Mouse (Mus musculus) midbrain, embryonic 16.5 days (tissue): ENCODE results near the gene Olfr523. TPM values are rescaled to one million over a fixed set of nuclear protein-coding genes. Genes with fewer than 3 reads are reported as not detected.

ENCODE experiments used
- ATAC-seq: fragments of 200-750 bp; cut with Nextera tagmentation; 2 replicates; pipeline ENCODE4 v1.8.0; 2017; ENCODE audit warnings: moderate TSS enrichment
- H3K27ac ChIP-seq: fragments of 300-500 bp; sonication (generic); 2 replicates; pipeline ENCODE4 v1.5.1; 2014; ENCODE audit warnings: mild to moderate bottlenecking, low read length, mixed read lengths
- H3K27me3 ChIP-seq: fragments of 300-500 bp; sonication (generic); 2 replicates; pipeline ENCODE4 v1.6.1; 2014; ENCODE audit warnings: low read depth, low read length, mixed read lengths; ENCODE audit not compliant: control insufficient read depth, insufficient read depth
- H3K36me3 ChIP-seq: fragments of 300-500 bp; sonication (generic); 2 replicates; pipeline ENCODE4 v1.6.1; 2014; ENCODE audit warnings: mild to moderate bottlenecking, low read length, moderate library complexity, mixed read lengths; ENCODE audit not compliant: control insufficient read depth, insufficient read depth
- H3K4me1 ChIP-seq: fragments of 300-500 bp; sonication (generic); 2 replicates; pipeline ENCODE4 v1.6.1; 2014; ENCODE audit warnings: mild to moderate bottlenecking, low read length, mixed read lengths; ENCODE audit not compliant: control insufficient read depth, insufficient read depth
- H3K4me2 ChIP-seq: fragments of 300-500 bp; sonication (generic); 2 replicates; pipeline ENCODE4 v1.6.1; 2014; ENCODE audit warnings: mild to moderate bottlenecking, low read length, mixed read lengths
- H3K4me3 ChIP-seq: fragments of 300-500 bp; sonication (generic); 2 replicates; pipeline ENCODE4 v1.5.1; 2014; ENCODE audit warnings: low read depth, mild to moderate bottlenecking, low read length, moderate library complexity, mixed read lengths
- H3K9ac ChIP-seq: fragments of 300-500 bp; sonication (generic); 2 replicates; pipeline ENCODE4 v1.6.1; 2014; ENCODE audit warnings: low read depth, low read length, mixed read lengths
- H3K9me3 ChIP-seq: fragments of 300-500 bp; sonication (generic); replicated peaks from 2 replicates; pipeline ENCODE4 v1.6.1; 2014; ENCODE audit warnings: mild to moderate bottlenecking, low read length, mixed read lengths; ENCODE audit not compliant: control insufficient read depth, poor library complexity, severe bottlenecking
- WGBS: fragments of 180-500 bp; shearing (Covaris S2); extraction: QIAGEN DNeasy Blood & Tissue Kit; methylation state at CpG from one replicate; pipeline ENCODE4 v1.1.7; 2014; 5-methylcytosine and 5-hydroxymethylcytosine counted together
- polyA plus RNA-seq: library from polyadenylated mRNA; unstranded; fragments of >200 nt; fragmentation: Nextera tagmentation; extraction: Ambion mirVana; gene quantifications from 2 replicates; pipeline ENCODE4 v1.2.1, GENCODE M21; 2015

Olfr523 gene
- polyA plus RNA-seq, 1 experiment from 2014 or later, result not detected

DNA sequence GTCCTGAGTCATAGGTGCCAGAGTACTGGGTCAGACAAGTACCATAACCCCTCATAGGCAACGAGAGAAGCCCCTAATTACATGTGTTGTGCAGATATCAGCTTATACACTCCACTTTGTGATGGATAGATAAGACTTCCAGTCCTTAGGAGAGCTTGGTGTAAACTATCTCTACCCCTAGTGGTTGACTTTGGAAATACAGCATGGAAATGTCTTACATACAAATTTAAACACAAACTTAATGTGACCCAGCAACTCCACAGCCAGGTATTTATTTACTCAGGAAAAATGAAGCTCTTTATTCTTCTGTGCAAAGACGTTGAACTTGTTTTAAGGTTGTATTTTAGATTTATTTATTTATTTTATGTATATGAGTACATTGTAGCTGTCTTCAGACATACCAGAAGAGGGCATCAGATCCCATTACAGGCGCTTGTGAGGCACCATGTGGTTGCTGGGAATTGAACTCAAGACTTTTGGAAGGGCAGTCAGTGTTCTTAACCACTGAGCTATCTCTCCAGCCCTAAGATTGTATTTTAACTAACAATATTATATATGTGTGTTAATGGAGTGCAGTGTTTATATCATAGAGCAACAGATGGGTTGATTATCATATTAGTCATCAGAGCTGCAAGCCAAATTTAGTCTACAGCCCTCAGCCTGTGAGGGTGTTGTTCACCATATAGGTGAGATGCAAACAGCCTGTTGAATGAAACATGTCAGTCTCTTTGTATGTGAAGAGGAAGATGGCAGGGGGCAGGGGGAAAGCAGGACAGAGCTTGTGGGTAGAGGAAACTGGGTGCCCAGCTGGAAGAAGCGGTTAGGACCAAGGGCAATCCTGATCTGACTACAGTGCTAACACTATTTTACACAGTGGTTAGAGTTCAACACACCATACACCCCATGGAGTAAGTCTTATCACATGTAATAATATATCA lies 15.6 kb downstream of the Olfr523 start:
- Histone ChIP-seq H3K36me3 (no peaks in the 10 kb centered on the region), H3K4me1 (no peaks in the 10 kb centered on the region), H3K27ac (no peak overlapping the region), H3K4me2 (no peak overlapping the region), H3K9me3 (no peaks in the 10 kb centered on the region), H3K4me3 (no peak overlapping the region), H3K27me3 (no peaks in the 10 kb centered on the region), H3K9ac (no peak overlapping the region)
- no peak for ATAC-seq
- 61% methylated on average over 4 of the region's 4 CpGs for WGBS

DNA sequence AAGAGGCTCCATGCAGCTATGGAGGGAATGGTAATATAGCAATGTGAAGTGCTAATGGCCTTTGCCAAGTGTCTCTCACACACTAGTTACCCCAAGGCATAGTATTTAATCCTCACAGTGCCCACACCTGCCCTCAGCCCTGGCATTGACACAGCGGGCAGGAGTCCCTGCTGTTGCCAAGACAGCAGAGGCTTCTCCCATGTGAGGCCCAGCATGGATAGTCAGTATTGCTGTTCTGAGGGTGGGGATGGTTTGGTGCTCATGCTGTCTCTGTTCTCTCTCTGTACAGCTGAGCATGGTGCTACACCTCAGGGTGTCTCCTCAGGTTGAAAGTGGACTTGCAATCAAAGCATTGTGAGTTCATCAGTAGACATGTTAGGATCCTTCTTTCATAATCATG lies 17.4 kb downstream of the Olfr523 start:
- H3K27me3 ChIP-seq, result no peaks in the 10 kb centered on the region
- no peaks in the 10 kb centered on the region for H3K4me1 ChIP-seq
- H3K27ac ChIP-seq, result no peak overlapping the region
- WGBS, result 100% methylated on average over 1 of the region's 1 CpGs
- no peaks in the 10 kb centered on the region for H3K9me3 ChIP-seq
- H3K9ac ChIP-seq, result no peak overlapping the region
- H3K4me3 ChIP-seq, result no peak overlapping the region
- ATAC-seq, result no peak
- H3K4me2 ChIP-seq, result no peak overlapping the region
- no peaks in the 10 kb centered on the region for H3K36me3 ChIP-seq

DNA sequence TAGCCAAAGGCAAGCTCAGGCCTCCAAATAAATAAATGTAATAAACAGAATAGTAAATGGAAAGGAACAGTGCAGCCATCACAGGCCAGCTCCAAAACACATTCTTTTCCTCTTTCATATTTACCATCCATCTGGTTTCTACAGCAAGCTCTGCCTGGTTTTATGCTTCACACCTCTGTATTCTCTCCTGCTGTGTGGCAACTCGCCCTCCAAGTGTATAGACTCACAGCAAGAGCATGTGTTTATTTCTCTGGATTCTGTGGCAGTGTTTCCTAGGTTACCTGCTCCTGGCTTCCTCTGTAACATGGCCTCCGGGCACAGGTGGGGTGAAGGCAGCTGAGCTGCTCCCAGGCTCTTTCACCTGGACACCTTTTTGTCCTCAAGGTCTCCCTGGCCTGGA lies 19.4 kb downstream of the Olfr523 start:
- Histone ChIP-seq H3K4me2 (no peak overlapping the region), H3K4me1 (no peaks in the 10 kb centered on the region), H3K27ac (no peak overlapping the region), H3K9me3 (no peaks in the 10 kb centered on the region), H3K27me3 (no peaks in the 10 kb centered on the region), H3K9ac (no peak overlapping the region), H3K36me3 (no peaks in the 10 kb centered on the region), H3K4me3 (no peak overlapping the region)
- WGBS, result 57% methylated on average over 2 of the region's 2 CpGs
- ATAC-seq, result no peak

DNA sequence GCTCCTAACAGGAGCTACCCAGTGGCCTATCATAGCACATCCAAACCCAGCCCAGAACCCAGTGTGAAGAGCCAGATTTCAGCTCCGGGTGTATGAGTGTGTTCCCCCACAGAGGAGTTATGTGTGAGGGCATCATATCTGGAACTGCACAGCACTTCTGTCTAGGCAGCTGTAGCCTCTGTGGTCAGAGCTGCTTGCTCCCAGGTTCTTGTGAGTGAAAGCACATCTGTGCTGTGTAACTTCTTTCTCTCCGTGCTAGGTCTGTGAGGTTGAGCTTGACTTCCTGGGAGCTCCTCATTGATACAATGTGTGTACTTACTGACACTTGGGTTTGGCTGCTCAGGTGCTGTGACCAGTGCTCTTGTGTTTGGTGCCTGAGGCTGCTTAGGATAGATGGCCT lies 19.8 kb downstream of the Olfr523 start:
- Histone ChIP-seq H3K4me1 (no peaks in the 10 kb centered on the region), H3K9ac (no peak overlapping the region), H3K27ac (no peak overlapping the region), H3K36me3 (no peaks in the 10 kb centered on the region), H3K27me3 (no peaks in the 10 kb centered on the region), H3K9me3 (no peaks in the 10 kb centered on the region), H3K4me3 (no peak overlapping the region), H3K4me2 (no peak overlapping the region)
- ATAC-seq, result no peak
- WGBS, result 80% methylated on average over 2 of the region's 2 CpGs

DNA sequence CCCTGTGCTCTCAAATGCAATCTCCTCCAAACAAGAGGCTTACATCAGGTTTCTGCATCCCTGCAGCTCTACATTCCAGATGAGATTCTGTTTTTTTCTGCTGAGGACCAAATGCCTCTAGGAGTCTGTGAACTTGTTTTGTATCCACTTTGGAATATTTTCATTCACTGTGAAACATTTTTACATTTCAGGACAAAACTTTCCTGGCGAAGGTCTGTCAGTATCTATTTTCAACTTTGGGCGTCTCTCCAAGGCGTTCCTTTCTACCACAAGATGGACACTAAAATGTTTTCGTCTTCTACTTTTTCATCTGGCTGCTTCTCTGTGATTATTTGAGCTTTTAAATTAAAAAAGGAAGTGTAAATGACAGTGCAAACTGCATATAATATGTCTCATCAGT lies 21.0 kb downstream of the Olfr523 start:
- WGBS, result 89% methylated on average over 4 of the region's 4 CpGs
- Histone ChIP-seq H3K4me2 (no peak overlapping the region), H3K4me3 (no peak overlapping the region), H3K9me3 (no peaks in the 10 kb centered on the region), H3K4me1 (no peaks in the 10 kb centered on the region), H3K27ac (no peak overlapping the region), H3K9ac (no peak overlapping the region), H3K27me3 (no peaks in the 10 kb centered on the region), H3K36me3 (no peaks in the 10 kb centered on the region)
- ATAC-seq, result no peak

DNA sequence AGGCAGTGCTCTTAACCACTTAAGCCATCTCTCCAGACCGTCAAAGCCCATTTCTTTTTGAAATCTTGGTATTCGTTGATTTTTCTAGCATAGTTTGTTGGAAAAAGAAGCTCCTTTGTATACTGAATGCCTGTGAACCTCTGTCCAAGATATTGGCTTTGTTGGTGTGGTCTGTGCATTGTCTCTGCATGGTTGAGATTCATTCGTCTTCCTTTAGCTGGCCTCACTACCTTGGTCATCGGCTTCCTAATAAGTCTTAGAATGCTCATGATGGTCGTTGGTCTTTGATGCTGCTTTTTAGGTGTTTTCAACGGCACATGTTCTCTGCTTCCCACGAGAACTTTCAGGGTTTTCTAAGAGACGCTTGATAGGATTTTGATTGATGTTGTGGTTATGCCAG lies 23.0 kb downstream of the Olfr523 start:
- Histone ChIP-seq H3K36me3 (no peaks in the 10 kb centered on the region), H3K4me1 (no peaks in the 10 kb centered on the region), H3K27me3 (no peaks in the 10 kb centered on the region), H3K4me3 (no peak overlapping the region), H3K9ac (no peak overlapping the region), H3K27ac (no peak overlapping the region), H3K4me2 (no peak overlapping the region), H3K9me3 (no peaks in the 10 kb centered on the region)
- 83% methylated on average over 8 of the region's 8 CpGs for WGBS
- no peak for ATAC-seq

DNA sequence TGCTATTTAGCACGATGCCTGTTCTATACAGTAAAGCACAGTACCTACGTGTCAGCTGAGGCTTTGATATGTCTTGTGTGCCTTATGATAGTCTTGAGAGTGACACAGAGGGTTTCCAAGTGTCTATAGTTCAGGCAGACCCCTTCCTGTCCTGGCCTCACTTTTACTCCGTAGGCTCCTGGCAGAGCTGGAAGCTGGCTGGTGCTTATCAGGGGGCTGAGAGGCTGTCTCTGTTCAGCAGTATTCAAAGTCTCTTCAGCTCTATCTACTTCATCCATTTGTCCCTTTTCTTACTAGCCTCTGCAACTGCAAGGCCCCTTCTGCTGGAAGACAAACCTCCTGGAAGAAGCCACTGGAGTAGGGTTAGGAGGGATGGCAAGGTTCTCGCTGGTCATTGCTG lies 28.1 kb downstream of the Olfr523 start:
- Histone ChIP-seq H3K4me2 (no peak overlapping the region), H3K9me3 (no peaks in the 10 kb centered on the region), H3K4me3 (no peak overlapping the region), H3K9ac (no peak overlapping the region), H3K27ac (no peak overlapping the region), H3K27me3 (no peaks in the 10 kb centered on the region), H3K36me3 (no peaks in the 10 kb centered on the region), H3K4me1 (no peaks in the 10 kb centered on the region)
- no peak for ATAC-seq
- WGBS, result 90% methylated on average over 4 of the region's 4 CpGs

DNA sequence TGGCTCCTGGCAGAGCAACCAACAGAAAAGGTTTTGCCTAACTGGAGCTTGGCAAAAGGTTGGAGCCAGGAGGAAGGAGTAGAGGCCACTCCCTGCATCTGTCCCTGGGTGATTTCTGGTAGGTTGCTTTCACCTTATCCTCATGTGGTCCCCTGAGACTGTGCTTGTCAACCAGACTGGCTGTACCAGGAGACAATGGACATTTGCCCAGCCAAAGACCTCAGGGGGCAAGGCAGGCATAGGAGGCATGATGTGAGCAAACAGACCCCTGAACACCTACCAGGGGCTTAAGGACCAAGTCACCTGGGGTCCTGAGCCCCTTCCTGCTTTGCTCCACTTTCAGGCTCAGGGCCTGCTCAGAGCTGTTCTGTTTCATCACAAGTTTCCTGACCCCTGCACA lies 32.8 kb downstream of the Olfr523 start, which contains the start of gene Olfr524:
TSS of gene Olfr524 (minus strand) at position 101 of the 400 bp plus-strand sequence.
- no peaks in the 10 kb centered on the region for H3K4me1 ChIP-seq
- no peaks in the 10 kb centered on the region for H3K36me3 ChIP-seq
- no peak for ATAC-seq
- H3K9me3 ChIP-seq, result no peaks in the 10 kb centered on the region
- no peak within 1 kb of the TSS for H3K9ac ChIP-seq
- H3K4me2 ChIP-seq, result no peak within 1 kb of the TSS
- no peak within 1 kb of the TSS for H3K27ac ChIP-seq
- H3K27me3 ChIP-seq, result no peaks in the 10 kb centered on the region
- no peak within 1 kb of the TSS for H3K4me3 ChIP-seq

DNA sequence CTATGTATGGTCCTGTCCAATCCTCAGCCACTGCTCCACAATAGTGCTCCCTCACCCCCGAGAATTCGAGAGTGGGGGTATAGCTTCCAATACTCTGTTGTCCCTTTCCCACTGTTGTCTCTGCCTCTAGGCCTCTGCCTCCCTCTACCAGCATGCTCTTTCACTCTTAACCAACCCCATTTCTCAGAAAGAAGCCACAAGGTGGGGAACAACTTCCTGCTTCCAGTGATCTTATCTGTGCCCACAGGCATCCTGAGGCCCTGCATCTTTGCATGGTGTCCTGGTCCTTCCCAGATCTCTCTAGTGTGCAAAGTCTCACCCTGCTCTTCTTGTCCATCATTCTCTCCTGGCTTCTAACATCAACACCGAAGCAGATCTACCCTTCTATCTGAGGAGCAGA lies 33.9 kb downstream of the Olfr523 start:
- Histone ChIP-seq H3K36me3 (no peaks in the 10 kb centered on the region), H3K27me3 (no peaks in the 10 kb centered on the region), H3K4me1 (no peaks in the 10 kb centered on the region), H3K27ac (no peak overlapping the region), H3K9me3 (no peaks in the 10 kb centered on the region), H3K9ac (no peak overlapping the region), H3K4me2 (no peak overlapping the region), H3K4me3 (no peak overlapping the region)
- WGBS, result 95% methylated on average over 3 of the region's 3 CpGs
- ATAC-seq, result no peak
